Mouse (Mus musculus) hematopoietic stem cell, adult 5-6 weeks (primary cell): ENCODE results near the gene Zfp513. TPM values are rescaled to one million over a fixed set of nuclear protein-coding genes. Genes with fewer than 3 reads are reported as not detected.
A peak's percentile ranks its signal among the peaks of the same experiment; 100 is the strongest.

ENCODE experiments used
- ATAC-seq, 2 experiments: fragments of 125-278 bp in 1 of 2; replicated peaks in 1 of 2; 2 replicates each; pipeline ENCODE4 v1.8.0; 2016 to 2017; ENCODE audit warnings: inconsistent platforms in 2 of 2, mild to moderate bottlenecking in 2 of 2, moderate number of reproducible peaks in 2 of 2, low read depth in 1 of 2, moderate TSS enrichment in 1 of 2; ENCODE audit not compliant: low FRiP score in 2 of 2, poor library complexity in 2 of 2, severe bottlenecking in 2 of 2, insufficient read depth in 1 of 2, low TSS enrichment in 1 of 2
- total RNA-seq: library from RNA; stranded (forward); fragments of 172-1452, 232-1000 nt; gene quantifications from 2 replicates; pipeline ENCODE4 v1.2.3, GENCODE M21; 2017

Gene Zfp513
- total RNA-seq, 1 experiment from 2014 or later, result 11.3 TPM

DNA sequence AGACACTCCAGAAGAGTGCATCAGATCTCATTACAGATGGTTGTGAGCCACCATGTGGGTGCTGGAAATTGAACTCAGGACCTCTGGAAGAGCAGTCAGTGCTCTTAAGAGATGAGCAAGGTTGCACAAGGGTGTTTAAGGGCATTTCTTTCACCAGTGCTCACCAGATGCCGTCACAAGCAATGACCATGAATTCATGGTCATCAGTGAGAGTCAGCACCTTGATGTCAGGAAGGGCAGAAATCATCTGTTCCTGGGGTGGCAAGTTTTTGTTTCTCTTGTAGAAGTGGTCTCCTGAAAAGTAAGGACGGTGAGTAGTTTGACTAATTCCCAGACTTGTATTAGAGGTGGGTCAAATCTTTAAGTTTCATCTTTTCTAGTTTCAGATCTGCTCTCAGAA lies 1.8 kb upstream of the Zfp513 start:
- ATAC-seq, result no peak

DNA sequence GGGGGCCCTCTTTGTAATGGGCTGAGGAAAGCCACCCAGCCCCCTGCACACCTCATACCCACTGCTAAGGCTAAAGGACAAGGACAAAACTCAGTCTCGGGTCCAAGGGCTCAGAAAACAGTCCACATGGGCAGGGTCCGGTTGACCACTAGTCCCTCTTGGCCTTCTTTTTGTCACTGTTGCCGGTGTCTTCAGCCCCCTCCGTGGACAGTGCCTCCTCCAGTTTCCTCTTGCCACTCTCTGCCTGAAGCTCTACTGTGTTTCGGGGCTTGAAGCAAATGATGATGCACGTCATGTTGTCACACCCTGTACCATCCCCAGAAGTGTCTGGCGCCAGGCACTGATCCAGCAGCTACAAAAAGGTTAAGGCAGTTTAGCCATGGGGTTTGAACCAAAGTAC lies 830 bp upstream of the Zfp513 start:
- ATAC-seq, result no peak

DNA sequence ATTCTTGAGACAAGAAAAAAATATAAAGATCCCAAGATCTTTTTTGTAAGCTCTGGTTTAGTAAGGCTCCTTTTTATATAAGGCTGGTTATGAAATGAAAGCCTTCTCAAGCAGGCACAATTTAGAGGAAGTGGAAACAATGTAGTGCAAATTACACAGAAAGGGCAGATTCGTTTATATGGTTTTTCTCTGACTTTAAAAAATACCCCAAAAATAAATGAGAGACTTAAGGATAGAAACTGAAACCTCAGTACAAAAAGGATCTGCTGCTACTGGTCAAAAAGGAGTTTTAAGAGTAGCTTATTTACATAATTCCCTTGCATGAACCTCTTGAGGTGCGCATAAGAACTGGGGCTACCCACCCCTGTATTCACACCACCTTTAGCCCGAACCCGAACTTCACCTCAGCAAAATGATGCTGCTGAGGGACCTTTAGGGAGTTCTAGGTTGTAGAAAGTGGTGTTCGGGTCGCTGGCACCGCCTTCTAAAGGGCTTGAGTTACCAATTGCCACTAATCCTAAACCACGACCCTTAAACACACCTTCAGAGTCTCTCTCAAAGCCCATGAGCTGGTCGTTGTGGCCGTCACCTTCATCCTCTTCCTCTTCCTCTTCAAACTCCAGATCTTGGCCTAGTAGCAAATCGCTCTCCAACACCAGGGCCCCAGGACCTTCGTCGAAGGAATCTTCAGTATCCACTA lies 911 bp downstream of the Zfp513 start:
- ATAC-seq, result no peak

DNA sequence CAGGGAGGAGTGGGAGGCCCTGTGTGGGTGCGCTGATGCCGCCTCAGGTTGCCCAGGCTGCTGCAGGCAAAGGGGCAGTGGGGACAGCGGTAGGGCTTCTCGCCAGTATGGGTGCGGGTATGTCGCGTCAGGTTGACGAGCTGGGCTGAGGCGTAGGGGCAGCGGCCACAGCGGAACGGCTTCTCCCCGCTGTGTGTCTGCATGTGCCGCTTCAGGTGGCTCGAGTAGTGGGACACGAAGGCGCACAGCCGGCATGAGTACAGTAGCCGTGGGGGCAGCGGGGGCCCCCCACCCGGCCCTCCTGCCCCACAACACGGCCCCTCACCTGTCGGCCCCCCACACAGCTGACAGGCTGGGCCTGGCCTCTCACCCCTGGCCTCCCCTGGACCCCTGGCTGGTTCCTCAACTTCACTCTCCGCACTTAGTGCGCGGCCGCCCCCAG lies 1.8 kb downstream of the Zfp513 start:
- ATAC-seq, result no peak

DNA sequence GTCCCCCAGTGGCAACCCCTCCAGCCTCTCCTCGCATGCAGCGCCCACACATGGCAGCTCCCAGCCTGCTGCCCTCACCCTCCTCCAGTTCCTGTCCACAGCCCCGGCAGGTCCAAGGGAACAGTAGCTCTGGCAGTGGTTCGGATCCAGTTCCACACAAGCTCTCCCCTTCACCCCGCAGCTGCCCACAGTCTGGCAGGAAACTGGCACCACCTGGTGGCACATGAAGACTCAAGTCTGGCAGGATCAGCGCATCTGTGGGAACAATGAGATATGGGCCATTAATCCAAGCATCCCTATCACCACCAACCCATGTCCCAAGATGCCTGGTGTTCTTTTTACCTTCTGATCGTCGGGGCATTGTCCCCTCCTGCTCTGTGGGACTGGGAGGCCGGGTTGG lies 2.2 kb downstream of the Zfp513 start:
- ATAC-seq, result no peak

DNA sequence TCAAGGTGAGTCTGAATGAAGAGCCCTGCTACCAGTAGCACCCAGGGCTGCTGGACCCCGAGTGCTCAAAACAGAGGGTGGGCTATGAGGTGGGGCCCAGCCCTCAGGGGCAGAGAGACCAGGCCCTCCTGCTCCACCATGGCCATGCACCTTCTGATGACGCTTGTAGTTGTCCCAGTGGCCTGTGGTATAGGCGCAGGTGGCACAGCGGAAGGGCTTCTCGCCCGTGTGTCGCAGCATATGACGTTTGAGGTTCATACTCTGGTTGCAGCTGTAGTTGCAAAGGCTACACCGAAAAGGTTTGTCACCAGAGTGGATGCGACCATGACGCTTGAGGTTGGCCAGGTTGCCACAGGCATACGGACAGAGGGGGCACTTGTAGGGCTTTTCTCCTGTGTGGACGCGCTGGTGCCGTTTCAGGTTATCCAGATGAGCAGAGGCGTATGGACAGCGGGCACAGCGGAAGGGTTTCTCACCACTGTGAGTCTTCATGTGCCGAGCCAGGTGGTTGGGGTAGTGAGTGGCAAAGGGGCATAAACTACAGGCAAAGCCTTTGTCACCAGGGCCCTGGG lies 2.7 kb downstream of the Zfp513 start:
- no peak for ATAC-seq

DNA sequence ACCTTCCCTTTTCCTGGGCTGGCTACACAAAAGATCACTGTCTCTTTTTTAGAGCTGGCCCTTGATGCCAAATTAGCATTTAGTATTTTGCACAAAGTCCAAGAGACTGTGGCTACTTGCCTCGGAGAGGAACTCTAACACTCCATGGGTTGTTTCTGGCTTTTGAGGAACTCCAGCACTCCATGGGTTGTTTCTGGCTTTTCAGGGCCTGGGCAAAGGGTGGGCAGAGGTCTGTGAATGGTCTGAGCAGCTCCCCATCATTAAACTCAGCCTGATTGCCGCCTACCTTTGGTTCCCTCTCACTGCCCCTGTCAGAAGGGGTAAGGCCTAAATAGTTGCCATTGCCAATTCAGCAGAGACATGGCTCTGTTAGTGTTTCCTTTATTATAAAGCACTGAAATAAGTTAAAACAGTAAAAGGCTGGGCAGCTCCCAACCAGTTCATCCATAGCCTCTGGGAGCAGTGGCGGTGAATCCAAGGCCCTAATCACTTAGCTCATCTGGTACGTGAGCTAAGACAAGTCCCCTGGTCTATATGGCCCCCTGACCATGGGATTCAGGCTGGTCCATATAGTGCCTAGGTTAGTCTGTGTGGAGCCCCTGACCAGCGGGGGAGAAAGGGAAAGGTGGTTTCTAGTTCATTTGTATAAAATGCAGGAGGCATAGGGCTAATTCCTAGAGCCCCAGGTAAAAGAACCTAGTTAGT lies 3.3 kb downstream of the Zfp513 start:
- no peak for ATAC-seq

DNA sequence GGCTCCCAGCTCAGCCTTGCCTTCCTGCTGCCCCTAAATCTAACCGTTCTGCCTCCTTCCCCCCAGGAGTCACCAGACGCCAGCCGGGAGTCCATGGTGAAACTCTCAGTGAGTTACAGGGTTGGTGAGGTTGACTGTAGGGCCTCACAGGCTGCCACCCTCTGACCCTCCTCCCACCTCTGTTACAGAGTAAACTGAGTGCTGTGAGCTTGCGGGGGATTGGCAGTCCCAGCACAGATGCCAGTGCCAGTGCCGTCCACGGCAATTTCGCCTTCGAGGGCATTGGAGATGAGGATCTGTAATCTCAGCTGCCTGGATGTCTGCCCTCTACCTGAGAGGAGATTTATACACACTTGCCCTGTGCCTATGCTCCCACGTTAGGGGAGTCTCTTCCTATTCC lies 3.9 kb downstream of the Zfp513 start:
- no peak for ATAC-seq

DNA sequence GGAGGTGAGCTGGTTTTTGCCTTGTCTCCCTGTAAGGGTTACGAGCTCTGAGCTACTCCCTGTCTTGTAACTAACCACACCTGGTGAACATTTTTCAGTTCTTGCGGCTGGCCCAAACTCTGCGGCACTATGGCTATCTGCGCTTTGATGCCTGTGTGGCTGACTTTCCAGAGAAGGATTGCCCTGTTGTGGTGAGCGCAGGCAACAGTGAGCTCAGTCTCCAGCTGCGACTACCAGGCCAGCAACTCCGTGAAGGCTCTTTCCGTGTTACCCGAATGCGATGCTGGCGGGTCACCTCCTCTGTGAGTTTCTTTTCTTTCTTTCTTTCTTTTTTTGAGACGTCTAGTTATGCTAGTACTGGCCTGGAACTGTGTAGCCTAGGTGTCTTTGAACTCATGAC lies 5.0 kb downstream of the Zfp513 start:
- no peak for ATAC-seq

DNA sequence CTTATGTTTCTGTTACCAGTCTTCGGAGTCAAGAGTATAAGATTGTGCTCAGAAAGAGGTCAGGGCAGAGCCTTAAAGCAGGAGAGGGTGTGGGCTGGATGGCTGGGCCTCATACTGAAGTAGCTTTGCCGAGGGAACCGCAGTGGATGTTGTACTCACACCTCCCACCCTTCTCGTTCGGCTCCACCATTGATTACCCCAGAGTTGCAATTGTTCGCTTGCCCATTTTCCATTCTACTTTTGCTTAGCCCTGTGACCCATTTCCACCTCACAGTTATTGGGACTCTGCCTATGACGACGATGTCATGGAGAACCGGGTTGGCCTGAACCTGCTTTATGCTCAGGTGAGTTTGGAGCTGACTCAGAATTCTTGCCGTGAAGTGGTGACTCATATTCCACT lies 5.9 kb downstream of the Zfp513 start:
- no peak for ATAC-seq

DNA sequence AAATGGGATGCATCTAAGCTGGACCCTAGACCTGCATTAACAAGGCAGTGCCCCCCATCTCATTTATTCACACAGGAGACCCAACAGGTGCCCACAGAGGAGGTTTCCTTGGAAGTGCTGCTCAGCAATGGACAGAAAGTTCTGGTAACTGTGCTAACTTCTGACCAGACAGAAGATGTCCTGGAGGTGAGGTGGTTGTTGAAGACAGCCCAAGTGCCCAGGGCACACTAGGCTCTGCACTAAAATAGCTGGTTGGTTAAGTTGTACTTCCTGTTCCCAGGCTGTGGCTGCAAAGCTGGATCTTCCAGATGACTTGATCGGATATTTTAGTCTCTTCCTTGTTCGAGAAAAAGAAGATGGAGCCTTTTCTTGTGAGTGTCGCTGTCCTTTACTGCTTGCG lies 6.4 kb downstream of the Zfp513 start:
- ATAC-seq, result no peak

DNA sequence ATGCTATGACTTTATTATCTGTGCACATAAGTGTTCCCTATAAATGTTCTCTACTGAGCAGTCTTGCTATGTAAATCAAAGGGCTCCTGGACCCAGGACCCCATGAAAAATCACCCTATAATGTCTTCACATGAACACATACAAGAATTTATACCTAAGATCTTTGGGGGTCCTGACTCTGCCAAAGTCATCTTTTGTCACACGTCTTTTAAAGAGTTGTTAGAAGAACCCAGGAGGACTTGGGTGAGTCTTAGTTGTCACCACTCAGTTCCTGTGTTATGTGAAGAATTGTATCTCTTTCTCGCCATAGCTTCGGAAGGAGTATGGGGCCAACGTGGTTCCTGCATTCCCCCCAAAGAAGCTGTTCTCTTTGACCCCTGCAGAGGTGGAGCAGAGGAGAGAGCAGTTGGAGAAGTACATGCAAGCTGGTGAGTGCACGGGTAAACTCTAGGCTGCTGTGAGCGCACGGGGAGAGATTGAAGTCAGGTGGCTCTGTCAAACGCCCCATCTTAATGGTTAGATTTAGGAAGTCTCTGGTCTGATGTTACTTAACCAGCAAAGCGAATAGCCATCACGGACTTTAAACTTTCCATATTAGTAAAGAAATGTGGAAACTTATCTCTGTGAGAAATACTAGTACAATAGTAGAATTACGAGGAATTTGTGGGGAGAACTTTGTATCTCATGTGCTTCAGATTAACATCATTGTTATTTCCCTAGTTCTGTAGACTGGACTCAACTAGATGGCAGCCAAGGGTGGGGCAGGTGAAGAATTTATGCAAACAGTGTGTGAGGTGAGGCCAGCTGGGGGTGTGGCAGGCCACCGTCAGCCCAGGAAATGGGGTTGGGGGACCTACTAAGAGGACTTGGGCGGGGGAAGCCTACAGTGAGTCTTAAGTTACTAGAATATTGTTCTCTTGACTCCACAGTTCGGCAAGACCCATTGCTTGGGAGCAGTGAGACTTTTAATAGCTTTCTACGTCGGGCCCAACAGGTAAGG lies 7.3 kb downstream of the Zfp513 start:
- ATAC-seq, result no peak

DNA sequence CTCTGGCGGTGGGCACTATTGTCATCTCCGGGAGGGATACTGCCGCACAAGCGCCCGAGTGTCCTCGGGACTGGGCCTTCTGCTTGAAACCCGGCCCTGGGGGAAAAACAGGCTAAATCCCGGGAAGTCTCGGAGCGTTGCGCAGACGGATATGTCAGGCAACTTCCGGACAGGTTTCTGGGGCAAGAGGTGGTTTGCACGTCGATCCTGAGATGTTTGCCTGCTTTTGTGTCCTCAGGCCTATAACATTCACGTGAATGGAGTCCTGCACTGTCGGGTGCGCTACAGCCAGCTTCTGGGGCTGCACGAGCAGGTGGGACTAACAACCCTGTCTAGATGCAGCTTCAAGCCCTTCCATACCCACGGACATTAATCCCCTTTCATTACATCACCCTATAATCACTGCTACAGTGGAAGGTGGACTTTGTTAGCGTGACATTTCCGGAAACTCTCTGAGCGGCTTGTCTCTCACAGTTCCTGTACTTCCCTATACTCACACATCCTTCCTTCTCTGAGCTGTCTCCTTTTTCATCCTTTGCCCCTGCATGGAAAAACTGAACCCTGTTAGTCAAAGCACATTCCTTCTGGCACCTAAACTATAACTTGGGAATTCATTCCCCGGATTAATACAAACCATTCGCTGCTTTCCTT lies 8.3 kb downstream of the Zfp513 start:
- no peak for ATAC-seq

DNA sequence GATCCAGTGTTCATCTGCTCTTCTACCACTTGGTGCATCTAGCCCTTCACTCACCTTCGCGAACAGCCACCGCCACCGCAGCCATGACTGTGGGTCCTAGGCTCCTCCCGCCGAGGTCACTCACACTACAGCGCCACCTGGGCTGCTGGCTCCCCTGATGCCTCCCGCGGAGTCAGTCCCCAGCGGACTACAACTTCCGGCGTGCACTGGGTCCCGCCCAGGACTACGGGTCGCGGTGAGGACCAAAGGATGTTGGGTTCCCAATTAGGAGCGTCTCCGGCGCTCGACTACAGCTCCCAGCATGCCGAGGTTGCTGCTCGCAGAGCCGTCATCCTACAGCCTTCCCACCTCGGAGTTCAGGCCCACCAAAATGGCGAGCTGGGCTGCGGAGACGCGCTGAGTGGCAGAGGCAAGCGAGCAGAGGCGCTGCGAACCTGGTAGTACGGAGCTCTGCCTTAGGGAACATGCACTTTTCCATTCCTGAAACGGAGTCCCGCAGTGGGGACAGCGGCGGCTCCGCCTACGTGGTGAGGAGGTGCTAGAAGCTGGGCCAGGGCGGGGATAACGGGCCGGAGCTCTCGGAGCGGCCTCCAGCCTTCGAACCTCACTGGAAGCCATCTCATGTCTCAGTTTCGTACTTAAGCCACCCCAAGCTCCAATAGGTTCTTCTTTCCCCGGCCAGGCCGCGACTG lies 9.0 kb downstream of the Zfp513 start, which contains the start of the genes Snx17 and Eif2b4:
Gene Snx17 (plus strand): TSS at position 289 of the 692 bp plus-strand sequence.
Gene Eif2b4 (minus strand): TSS at position 492 of the 692 bp plus-strand sequence.
- ATAC-seq, result peak; percentile 95 to 96

DNA sequence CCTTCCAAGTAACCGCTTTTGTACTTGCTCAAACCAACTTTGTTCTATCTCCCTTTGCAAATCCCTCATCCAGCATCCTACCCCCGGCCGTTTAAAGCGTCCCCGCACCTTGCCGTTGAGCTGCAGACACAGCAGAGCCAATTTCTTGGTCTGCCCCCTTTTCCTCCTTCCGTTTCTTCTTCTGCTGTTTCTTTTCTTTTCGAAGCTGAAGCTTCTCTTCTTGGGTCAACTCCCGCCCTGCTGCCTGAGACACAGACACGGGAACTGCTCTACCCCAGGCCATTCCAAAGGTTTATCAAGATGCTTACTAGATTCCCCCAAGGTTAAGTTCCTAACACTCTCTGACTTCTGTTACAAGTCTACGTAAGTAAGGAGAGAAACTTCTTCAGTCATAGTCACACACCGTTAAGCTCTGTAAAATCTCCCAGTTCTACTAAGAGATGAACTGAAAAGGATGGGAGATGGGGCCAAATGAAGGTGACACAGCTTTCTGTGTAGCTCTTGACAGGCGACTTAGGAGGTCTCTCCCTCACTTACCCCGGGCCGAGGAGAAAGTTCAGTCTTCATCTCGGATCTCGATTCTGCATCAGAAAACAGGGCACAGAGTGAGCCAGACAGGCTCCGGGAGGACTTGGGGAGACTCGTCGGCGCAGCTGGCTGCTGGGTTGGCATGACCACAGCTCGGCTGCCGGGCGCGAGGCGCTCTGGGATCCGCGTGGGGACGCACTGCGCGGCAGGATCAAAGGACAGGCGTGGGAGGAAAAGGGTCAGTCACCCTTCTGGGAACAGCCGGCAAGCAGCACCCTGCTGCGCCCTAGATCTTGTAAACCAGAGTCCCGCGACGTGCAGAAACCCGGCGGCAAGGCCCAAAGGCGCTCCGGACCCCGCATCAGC lies 9.8 kb downstream of the Zfp513 start:
- peak; percentile 17 to 22 for ATAC-seq

DNA sequence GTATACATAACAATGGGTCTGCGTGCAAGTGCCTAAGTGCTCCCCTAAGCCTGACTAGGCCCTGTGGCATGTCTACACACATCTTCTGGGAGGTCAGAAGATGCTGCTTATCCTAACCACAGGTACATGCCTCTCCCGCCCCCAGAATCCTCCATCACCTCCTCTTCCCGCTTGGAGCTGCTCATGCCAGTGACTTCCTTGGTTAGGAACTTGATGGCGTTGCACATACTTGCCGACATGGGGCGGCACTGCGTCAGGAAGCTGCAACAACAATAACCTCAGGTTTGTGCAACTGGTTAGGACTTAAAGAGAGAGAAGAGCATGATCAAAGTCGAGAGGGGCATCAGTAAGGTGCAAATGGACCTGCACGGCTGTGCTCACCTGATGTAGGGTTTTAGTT lies 11.9 kb downstream of the Zfp513 start:
- no peak for ATAC-seq
